Mouse (Mus musculus) hindbrain, postnatal 0 days (tissue): ENCODE measurements around the gene Fndc3b. TPM values are rescaled to one million over a fixed set of nuclear protein-coding genes. Genes with fewer than 3 reads are reported as not detected.

Experiments
- ATAC-seq: fragments of 200-750 bp; cut with Nextera tagmentation; 2 replicates; pipeline ENCODE4 v1.8.0; 2017; ENCODE audit warnings: mild to moderate bottlenecking, moderate TSS enrichment, moderate library complexity
- DNase-seq: peaks from one replicate; pipeline ENCODE4 v3.0.0-alpha.2; 2015; ENCODE audit warnings: low spot score
- H3K27ac ChIP-seq: fragments of 300-500 bp; sonication (generic); 2 replicates; pipeline ENCODE4 v1.5.1; 2014; ENCODE audit warnings: mild to moderate bottlenecking
- H3K27me3 ChIP-seq: fragments of 300-500 bp; sonication (generic); 2 replicates; pipeline ENCODE4 v1.6.1; 2014; ENCODE audit warnings: low read length, mixed read lengths; ENCODE audit not compliant: insufficient read depth
- H3K36me3 ChIP-seq: fragments of 300-500 bp; sonication (generic); 2 replicates; pipeline ENCODE4 v1.6.1; 2014; ENCODE audit warnings: low read length, mixed read lengths; ENCODE audit not compliant: insufficient read depth
- H3K4me1 ChIP-seq: fragments of 300-500 bp; sonication (generic); 2 replicates; pipeline ENCODE4 v1.6.1; 2014; ENCODE audit warnings: antibody characterized with exemption, low read length, mixed read lengths; ENCODE audit not compliant: insufficient read depth
- H3K4me2 ChIP-seq: fragments of 300-500 bp; sonication (generic); 2 replicates; pipeline ENCODE4 v1.6.1; 2014; ENCODE audit warnings: low read depth, mild to moderate bottlenecking, low read length, moderate library complexity, mixed read lengths
- H3K4me3 ChIP-seq: fragments of 300-500 bp; sonication (generic); 2 replicates; pipeline ENCODE4 v1.5.1; 2014; ENCODE audit warnings: low read length
- H3K9ac ChIP-seq: fragments of 300-500 bp; sonication (generic); replicated peaks from 2 replicates; pipeline ENCODE4 v1.6.1; 2014; ENCODE audit warnings: mild to moderate bottlenecking, low read length, moderate library complexity, mixed read lengths
- H3K9me3 ChIP-seq: fragments of 300-500 bp; sonication (generic); 2 replicates; pipeline ENCODE4 v1.6.1; 2016; ENCODE audit warnings: low read length, mixed read lengths
- CTCF ChIP-seq: IDR thresholded peaks from 2 replicates; pipeline ENCODE4 v1.5.1; 2016; ENCODE audit warnings: antibody characterized with exemption, control low read depth, low read depth
- WGBS: fragments of 180-500 bp; shearing (Covaris S2); extraction: QIAGEN DNeasy Blood & Tissue Kit; methylation state at CpG from one replicate; pipeline ENCODE4 v1.1.7; 2014; 5-methylcytosine and 5-hydroxymethylcytosine counted together
- polyA plus RNA-seq: library from polyadenylated mRNA; unstranded; fragments of >200 nt; fragmentation: Nextera tagmentation; extraction: Ambion mirVana; gene quantifications from 2 replicates; pipeline ENCODE4 v1.2.1, GENCODE M21; 2015
- total RNA-seq: library from RNA; depleted of rRNA; stranded (reverse); fragments of >200 nt; gene quantifications from 2 replicates; pipeline ENCODE4 v1.2.3, GENCODE M21; 2014

Fndc3b gene
- total and polyA plus RNA-seq, 2 experiments from 2014 or later, result 4.6 to 16.0 TPM

- no peak for TF ChIP-seq CTCF
- 60% methylated on average over 7 of the region's 7 CpGs for WGBS
- no peak for ATAC-seq
Measured at GRCm38 (mm10) chr3:27673660-27674059, 37.4 kb downstream of the Fndc3b start.

GRCm38 (mm10) chr3:27670416-27670815 is 40.7 kb downstream of the Fndc3b start:
- no peaks in the 10 kb centered on the region for H3K36me3 ChIP-seq
- H3K9me3 ChIP-seq, result no peaks in the 10 kb centered on the region
- H3K9ac ChIP-seq, result no peak overlapping the region
- no peak for DNase-seq
- no peak overlapping the region for H3K4me3 ChIP-seq
- no peak overlapping the region for H3K27ac ChIP-seq
- 76% methylated on average over 12 of the region's 12 CpGs for WGBS
- no peak for ATAC-seq
- TF ChIP-seq CTCF, result no peak
- 0 out of 2 replicates have a peak, but pooled peaks cover 7% of the 10 kb centered on the region for H3K4me1 ChIP-seq
- no peaks in the 10 kb centered on the region for H3K27me3 ChIP-seq
- no peak overlapping the region for H3K4me2 ChIP-seq

More at GRCm38 (mm10) chr3:27673660-27674059, 37.4 kb downstream of the Fndc3b start:
- Histone ChIP-seq H3K27ac (no peak overlapping the region), H3K9me3 (no peaks in the 10 kb centered on the region), H3K4me3 (no peak overlapping the region), H3K4me1 (0 out of 2 replicates have a peak, but pooled peaks cover 7% of the 10 kb centered on the region), H3K4me2 (no peak overlapping the region), H3K27me3 (no peaks in the 10 kb centered on the region), H3K9ac (no peak overlapping the region), H3K36me3 (no peaks in the 10 kb centered on the region)
- DNase-seq, result peak; percentile 22

- ATAC-seq (no peak), DNase-seq (no peak)
- WGBS, result 90% methylated on average over 4 of the region's 4 CpGs
- no peak overlapping the region for H3K27ac ChIP-seq
- no peak overlapping the region for H3K4me2 ChIP-seq
- no peaks in the 10 kb centered on the region for H3K9me3 ChIP-seq
- no peaks in the 10 kb centered on the region for H3K27me3 ChIP-seq
- no peak overlapping the region for H3K4me3 ChIP-seq
- no peaks in the 10 kb centered on the region for H3K36me3 ChIP-seq
- no peak for TF ChIP-seq CTCF
- H3K9ac ChIP-seq, result no peak overlapping the region
- no peaks in the 10 kb centered on the region for H3K4me1 ChIP-seq
Measured at GRCm38 (mm10) chr3:27667280-27667679, 43.8 kb downstream of the Fndc3b start.

GRCm38 (mm10) chr3:27665338-27665737 is 45.8 kb downstream of the Fndc3b start:
- H3K36me3 ChIP-seq, result no peaks in the 10 kb centered on the region
- no peak overlapping the region for H3K4me3 ChIP-seq
- ATAC-seq (no peak), DNase-seq (no peak)
- no peak overlapping the region for H3K9ac ChIP-seq
- H3K27ac ChIP-seq, result no peak overlapping the region
- 18% methylated on average over 1 of the region's 1 CpGs for WGBS
- H3K27me3 ChIP-seq, result no peaks in the 10 kb centered on the region
- no peaks in the 10 kb centered on the region for H3K9me3 ChIP-seq
- no peaks in the 10 kb centered on the region for H3K4me1 ChIP-seq
- no peak overlapping the region for H3K4me2 ChIP-seq
- TF ChIP-seq CTCF, result no peak

DNA sequence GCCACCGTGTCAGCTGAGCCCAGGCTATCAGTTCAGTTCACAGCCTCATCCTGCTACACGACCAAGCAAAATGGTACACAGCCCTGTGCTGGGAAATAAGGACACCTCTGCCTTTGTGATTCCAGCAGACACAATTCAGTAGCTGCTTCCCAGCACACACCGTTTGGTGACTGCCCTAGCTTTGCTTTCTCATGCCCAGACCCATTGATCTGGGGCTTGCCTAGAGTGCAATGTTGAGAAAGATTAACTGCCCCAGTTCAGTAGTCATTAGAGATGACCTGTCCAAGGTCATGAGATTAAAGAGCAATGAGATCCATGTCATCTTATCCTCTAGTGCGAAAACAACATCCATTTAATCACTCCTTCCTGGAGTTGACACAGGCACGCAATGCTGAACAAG is 47.9 kb downstream of the Fndc3b start:
- WGBS, result 85% methylated on average over 5 of the region's 5 CpGs
- H3K4me3 ChIP-seq, result no peak overlapping the region
- no peak for TF ChIP-seq CTCF
- no peak overlapping the region for H3K4me2 ChIP-seq
- no peaks in the 10 kb centered on the region for H3K27me3 ChIP-seq
- DNase-seq, result no peak
- no peaks in the 10 kb centered on the region for H3K9me3 ChIP-seq
- no peak for ATAC-seq
- no peaks in the 10 kb centered on the region for H3K36me3 ChIP-seq
- no peaks in the 10 kb centered on the region for H3K4me1 ChIP-seq
- H3K9ac ChIP-seq, result no peak overlapping the region
- H3K27ac ChIP-seq, result no peak overlapping the region

DNA sequence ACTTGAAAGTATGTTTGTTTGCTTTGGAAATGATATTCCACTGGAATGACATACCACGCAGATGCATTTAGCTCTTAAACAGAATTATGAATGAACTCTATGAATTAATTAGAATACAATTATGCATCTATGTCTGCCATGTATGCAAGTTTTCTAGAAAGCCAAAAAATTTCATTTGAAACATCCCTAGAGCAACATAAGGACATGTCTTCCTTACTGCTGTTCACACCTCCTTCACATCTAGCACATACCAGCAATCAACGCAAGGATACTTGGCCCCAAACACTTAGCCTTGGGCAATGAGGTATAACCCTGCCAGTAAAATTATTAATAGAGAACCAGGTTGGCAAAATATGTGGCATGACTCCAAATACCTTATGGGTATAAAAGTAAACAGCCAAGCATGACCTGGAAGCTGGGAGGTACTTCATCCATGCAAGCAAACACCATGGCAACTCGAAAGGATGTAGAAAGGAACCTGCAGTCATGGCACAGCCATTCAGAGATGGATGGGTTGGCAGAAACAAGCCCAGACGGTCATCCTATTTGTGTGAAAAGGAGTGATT is 52.8 kb downstream of the Fndc3b start:
- no peak for ATAC-seq
- Histone ChIP-seq H3K4me1 (no peaks in the 10 kb centered on the region; the same call in 1 of the 2 replicates), H3K9me3 (no peaks in the 10 kb centered on the region), H3K4me2 (no peak overlapping the region), H3K4me3 (no peak overlapping the region), H3K9ac (no peak overlapping the region), H3K27ac (no peak overlapping the region), H3K27me3 (no peaks in the 10 kb centered on the region), H3K36me3 (no peaks in the 10 kb centered on the region)
- TF ChIP-seq CTCF, result no peak
- no peak for DNase-seq
- WGBS, result 69% methylated on average over 4 of the region's 4 CpGs

GRCm38 (mm10) chr3:27656764-27657390 is 54.2 kb downstream of the Fndc3b start:
- TF ChIP-seq CTCF, result no peak
- H3K9ac ChIP-seq, result no peak overlapping the region
- no peak overlapping the region for H3K4me3 ChIP-seq
- no peak overlapping the region for H3K27ac ChIP-seq
- H3K4me1 ChIP-seq, result no peaks in the 10 kb centered on the region; the same call in 1 of the 2 replicates
- H3K4me2 ChIP-seq, result no peak overlapping the region
- H3K36me3 ChIP-seq, result no peaks in the 10 kb centered on the region
- H3K27me3 ChIP-seq, result no peaks in the 10 kb centered on the region
- DNase-seq, result no peak
- no peak for ATAC-seq
- 39% methylated on average over 7 of the region's 7 CpGs for WGBS
- no peaks in the 10 kb centered on the region for H3K9me3 ChIP-seq
